Mouse (Mus musculus) 416B (cell line): Measurements from ENCODE around the gene BC048679.
"Not testable (repeated sequence)": the region's sequence is repeated elsewhere in the genome, so short reads cannot be mapped to it uniquely, and the experiment has no call there.

Experiments
- DNase-seq: peaks from one replicate; pipeline ENCODE4 v3.0.0; 2011; ENCODE audit warnings: low read depth

BC048679 gene

DNA sequence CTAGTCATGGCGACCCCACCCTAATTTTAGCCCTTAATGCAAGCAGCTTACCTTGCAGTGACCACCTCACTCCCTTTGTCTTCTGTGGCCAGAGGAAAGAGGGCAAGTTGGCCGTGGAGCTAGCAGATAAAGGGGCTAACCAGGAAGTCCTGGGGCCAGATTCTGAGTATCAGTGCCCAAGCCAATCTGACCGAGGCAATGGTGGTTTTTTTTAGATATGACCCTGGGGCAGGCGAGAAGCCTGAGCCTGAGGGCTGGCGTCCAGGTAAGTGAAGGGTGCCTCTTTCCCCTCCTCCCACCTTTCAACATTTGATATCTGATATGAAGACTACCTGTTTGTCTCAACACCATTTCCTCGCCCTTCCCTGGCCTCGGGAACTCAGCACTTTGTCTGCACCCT lies at the start of gene BC048679:
BC048679 (minus strand) TSS at position 101 of the 400 bp plus-strand sequence.
- no peak for DNase-seq

DNA sequence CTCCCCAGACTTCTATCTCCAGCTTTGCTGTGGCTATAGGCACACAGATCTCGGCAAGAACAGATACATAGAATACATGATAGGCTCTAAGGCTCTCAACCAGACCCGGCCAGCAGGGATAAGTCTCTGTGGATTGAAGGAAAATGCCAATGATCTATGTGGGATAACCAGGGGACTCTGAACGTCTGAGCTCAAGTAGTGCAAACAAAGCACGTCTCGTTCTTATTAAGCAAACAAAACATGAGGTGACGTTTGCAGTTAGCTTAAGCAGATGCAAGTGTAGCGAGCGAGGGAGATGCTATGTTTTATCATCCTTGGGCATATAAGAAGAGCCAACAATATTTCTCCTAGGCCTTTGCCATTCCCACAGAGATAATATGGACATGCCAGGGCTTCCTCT lies 44.9 kb upstream of the BC048679 start:
- DNase-seq = no peak

DNA sequence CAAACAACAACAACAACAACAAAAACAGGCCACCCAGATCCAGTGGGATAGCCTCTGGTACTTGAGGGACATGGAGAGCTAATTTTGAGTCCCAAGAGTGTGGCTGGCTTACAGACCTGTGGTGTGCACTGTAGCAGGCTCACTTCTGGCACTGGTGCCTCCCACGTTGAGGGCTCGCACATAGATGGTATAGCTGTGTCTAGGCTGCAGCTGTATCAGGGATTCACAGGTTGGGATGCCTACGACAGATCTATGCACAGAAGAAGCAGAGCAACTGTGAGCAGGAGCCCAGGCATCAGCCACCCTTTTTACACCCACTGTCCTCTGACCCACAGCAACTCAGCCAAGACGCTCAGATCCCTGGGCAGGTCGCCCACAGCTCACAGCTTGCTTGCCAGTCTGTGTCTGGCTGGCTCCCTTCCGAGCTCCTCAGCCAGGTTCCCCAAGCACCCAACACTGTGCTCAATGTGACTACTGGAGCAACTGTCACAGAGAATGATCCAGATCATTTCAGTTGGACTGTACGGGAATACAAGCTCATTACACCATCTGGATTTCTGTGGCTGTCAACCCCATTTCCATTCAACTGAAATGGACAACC lies 43.9 kb upstream of the BC048679 start:
- no peak for DNase-seq

DNA sequence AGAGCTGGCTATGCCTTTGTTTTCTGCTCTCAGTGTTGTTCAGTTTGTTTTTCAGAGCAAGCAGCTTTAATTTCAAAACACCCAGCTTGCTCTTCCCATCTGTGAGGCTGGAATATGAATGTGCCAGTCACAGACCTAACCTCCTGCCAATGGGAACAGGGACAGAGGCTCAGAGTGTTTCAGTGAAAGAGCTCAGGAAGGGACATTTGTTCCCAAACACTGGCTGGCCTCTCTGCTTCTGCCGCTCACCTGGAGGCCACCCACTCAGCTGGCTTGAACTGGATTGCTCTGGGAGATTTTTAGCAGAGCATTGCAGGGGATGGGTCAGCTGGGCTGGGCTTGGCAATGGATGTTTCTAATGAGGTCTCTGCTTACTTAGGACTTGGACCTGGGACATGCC lies 42.9 kb upstream of the BC048679 start:
- no peak for DNase-seq

DNA sequence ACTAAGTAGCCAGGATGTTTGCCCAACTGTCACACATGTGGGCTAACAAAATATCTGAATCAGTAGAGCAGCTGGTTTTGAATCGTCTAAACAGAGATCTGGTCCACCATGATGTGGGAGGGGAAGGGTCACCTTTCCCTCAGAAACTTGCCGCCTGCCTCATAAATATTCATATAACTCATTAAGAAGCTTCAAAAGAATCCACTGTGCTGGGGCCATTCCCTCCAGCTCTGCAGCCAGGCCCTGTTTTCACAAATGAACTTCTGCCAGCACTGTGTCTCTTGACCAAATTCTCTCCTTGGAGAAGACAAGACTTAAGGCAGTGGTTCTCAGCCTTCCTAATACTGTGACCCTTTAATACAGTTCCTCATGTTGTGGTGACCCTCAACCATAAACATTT lies 41.5 kb upstream of the BC048679 start:
- no peak for DNase-seq

DNA sequence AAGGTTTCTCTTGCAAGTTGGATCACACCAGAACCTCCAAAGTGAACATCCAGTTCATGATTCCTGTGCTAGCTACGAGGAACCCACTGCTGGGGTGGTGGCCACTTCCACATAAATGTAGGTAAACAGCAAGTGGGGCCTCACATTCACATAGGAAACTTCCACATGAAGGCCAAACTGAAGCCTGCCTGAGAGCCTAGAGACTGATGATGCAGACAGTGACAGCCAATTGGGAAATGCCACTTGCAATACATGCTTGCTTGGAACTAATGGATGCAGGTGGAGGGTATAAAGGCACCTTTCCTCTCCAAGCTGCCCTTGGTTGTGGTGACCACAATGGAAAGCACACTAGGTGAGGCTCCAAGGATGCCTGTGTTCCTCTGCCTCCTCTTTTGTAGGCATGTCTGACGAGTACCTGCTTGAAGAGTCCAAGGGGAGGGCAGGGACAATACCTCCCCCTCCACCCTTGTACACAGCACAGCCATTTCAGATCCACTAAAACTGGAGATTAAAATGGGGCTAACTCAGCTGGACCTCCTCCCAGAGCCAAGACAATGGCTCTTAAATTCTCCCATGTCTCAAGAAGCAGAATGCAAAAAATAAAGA lies 40.1 kb upstream of the BC048679 start:
- peak; percentile 39 for DNase-seq

DNA sequence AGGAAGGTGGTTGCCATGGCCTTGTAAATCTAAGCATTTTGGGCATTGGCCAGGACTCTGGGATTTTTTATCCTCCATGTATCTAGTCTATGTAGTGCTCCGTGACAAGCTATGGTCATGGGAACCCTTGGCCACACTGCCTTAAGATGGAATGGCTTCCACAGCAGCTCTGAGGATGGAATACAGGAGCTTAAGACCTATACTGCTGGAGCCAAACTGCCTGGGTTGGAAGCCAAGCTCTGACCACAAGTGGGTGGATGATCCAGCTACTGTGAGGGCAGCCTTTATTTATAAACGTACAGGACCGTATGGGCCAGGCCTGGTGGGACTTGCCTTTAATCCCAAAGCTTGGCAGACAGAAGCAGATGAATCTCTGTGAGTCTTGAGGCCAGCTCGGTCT lies 38.4 kb upstream of the BC048679 start:
- no peak for DNase-seq

DNA sequence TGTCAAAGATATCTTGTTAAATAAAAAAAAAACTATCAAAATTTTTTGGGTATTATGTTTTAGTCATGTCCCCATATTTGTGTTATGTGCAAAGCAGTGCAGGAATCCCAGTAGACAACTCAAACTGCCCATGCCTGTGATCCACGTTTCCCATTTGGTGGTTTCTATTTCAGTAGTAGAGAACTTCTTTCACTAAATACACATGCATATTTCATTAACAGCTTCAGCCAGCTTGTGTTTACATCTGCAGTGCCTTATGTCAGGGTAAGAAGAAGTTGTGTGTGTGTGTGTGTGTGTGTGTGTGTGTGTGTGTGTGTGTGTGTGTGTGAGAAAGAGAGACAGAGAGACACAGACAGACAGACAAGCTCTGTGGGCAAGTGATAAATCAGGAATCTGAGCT lies 33.4 kb upstream of the BC048679 start:
- DNase-seq = no peak

DNA sequence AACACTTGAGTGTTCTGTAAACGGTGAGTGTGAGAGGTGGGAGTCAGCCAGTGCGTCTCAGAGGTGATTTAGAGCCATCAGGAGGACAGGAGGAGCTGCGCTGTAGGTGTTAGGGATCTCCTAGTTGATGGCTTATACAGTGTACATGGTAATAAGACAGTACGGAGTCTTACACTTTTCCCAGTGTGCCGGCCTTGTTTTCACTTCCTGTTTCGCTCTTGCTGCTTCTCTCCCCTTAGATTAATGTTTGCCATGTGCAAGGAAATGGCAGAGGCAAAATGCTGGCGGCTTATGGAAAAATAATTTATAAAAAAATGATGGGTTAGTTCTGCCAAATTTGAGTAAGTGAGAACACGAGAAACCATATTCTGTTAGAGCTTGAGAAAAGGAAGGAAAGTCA lies 30.8 kb upstream of the BC048679 start:
- DNase-seq = no peak

DNA sequence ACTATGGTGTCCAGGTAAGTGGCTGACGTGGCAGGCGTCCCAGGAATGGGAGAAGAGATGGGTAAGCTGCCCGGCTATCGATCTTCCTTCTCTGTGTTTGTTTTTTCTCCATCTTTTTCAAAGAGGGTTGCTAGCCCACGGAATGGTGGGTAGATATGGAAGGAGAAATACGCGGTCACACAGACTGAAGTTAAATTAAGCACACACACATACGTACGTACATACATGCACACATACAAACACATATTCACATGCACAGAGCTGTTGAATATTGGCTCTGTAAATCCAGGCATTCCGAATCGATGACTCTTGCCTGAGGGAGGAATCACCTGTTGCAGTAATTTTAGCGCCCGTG lies 25.6 kb upstream of the BC048679 start:
- DNase-seq = no peak

DNA sequence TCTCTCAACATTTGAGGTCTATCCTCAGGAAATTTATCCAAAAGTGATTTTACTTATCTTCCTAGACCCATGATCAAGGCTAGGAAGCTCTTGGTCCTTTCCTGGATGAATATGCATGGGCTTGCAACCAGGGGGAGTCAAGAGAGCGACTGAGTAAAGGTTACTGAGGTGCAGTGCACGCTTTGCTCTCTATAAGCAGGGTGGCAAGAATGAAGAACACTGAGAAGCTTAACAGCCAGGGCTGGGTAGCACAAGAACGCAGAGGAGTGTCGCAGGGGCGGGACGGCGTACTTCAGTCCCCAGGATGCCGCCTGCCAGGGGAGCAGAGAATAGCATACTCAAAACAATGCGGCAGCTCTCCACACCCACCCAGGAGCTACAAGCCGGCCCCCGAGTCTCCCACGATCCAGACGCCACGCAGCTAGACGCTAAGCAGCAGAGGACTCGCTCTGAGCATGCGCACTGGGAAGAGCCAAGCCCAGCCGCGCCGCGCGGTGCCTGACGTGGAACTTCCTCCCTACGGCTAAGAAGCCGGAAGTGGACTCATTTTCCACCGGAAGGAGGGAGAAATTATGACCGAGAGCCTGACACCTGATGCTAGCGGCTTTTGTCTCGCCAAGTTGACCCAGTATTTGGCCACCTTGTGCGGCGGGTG lies 25.1 kb upstream of the BC048679 start:
- peak; percentile 93 for DNase-seq

DNA sequence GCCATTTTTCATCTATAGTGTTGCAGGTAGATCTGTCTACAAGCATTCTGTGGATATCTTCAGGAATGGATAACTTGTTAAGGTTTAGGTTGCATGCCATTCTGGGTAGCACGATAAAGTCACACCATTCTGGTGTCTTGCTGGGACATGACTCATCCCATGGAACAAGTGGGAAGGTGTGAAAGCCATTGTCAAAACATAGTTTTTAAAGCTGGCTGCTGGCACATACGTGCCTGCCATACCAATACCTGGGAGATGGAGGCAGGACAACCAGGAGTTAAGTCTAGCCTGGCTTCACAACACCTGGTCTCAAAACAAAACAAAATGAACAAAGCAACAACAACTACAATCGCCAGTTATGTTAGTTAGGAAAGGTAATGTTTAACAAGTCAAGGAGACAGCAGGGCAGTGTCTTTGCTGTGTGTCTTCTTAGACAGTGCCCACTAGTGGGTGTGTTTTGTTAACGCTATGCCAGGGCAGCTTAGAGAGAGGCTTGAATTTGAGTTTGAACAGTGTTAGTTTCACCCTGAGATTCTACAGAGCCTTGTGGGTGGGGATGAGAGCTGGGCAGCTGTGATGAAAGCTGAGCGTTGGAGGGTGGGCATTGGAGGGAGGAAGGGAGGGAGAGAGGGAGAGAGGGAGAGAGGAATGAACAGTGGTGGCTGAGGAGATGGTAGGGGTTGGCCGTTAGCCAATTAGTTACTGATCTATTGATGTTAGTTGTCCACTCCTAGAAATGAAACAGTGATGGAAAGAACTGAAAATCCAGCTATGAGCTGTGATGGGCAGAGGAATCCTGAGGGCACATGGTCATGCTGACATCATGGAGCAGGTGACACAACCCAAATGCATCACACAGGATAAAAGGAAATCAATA lies 18.3 kb upstream of the BC048679 start:
- no peak for DNase-seq

DNA sequence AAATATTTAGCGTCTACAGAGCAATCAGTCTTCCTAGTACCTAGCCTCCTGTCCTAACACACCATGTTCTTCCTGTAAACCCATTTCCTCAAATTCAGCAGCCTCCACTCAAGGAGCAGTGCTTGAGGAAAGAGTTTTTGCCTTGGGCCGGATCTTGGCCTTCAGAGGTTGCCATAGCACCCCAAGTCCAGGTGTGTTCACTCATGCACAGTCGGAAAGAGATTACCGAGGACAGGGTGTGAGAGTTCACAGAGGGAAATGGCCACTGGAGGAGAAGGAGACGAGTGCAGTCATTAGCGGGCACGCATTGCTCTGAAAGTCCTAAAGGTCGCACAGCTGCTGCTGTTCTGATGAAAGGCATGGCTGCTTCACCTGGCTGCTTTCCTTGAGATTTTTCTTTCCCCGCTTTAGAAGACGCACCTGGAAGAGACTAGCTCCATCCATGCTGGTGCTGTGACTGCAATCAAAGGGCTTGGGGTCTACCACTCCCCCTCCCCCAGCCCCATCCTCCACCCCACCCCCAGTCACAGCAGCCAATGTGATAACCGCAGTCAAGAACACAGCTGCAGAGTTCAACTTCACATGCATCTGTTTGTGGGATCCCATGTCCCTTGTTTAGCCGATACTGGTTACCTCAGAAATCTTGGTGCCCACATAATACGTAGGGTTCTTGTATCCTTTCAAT lies 17.0 kb upstream of the BC048679 start:
- DNase-seq = no peak

DNA sequence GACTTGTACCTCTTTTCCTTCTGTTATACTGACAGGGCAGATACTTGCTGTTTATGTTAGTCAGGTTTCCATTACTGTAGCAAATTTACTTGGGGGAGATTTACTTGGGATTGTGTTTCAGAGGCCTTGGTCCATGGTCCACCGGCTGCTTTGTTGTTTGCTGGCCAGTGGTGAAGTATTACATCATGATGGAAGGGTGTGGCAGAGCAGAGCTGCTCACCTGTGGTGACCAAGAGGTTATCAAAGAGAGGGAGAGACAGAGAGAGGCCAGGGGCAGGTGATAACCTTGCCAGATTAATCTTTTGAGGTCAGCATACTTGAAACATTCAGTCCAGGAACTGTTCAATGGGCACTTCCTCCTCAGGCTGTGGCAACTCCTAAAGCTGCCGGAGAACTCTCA lies 3.0 kb upstream of the BC048679 start:
- DNase-seq = no peak

DNA sequence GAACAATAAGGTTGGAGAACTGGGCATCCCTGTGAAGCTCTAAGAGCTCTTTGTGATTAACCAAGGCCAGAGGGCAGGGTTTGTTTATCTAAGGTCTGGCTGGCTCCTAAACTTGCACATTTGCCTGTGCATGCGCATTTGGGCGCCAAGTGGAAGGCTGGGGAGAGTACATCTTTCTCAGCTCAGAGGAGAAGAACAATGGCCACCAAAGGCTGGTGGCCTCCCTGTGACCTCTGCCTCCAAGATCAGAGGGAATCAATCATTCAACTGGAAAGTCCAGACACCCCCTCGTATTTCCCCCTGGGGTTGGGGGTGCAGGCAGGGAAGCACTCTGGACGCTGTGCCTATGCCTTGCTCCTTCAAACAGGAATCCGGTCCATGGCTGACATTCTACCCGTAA lies 910 bp downstream of the BC048679 start:
- no peak for DNase-seq

DNA sequence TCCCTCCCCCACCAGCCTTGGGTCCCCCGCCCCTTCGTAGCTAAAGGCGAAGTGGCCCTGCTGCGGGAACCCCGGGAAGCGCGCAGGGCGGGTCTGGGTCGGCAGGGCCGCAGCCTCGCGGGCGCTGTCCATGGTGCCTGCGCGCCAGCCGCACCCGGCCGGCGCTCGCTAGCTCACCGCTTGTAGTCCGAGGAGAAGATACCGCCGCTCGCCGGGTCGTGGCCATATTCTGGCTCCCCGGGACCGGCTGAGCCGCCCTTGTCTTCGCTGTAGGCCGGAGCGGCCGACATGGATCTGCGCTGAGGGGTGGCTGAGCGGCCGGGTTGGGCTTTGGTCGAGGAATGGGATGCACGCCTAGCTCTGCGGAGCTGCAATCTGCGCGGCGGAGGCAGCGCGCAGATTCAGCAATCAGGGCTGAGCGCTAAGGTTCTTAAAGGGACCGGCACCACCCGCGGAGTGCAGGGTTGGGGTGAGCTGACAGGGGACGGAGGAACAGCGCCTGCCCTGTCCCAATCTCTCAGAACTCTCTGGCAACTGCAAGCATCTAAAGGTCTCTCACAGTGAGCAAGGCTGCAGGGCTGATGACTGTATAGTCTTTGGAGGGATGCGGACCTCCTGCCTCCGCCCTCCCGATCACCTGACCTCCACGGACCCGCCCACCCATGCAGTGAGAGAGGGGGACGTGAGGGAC lies 4.6 kb downstream of the BC048679 start, which contains the start of gene Ap3b2:
Ap3b2 (minus strand) TSS at position 595 of the 691 bp plus-strand sequence.
- no peak for DNase-seq

DNA sequence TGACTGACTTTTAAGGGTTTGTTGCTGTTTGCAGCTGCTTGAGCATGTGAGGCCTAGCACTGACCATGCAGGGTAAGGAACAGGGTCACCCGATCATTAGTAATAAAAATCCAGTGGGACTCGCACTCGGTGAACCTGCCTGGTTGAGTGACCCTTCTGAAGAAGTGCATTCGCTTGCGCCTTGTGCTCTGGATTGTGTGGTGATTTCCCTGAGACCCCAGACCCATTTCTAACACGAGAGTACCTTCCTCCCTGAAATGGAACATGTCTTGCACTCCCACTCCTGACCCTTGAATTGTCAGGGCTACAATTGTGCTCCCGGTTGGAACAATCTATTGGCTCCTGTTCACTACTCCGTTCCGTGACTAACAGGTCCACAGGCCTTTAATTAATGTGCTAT lies 5.5 kb downstream of the BC048679 start:
- no peak for DNase-seq

DNA sequence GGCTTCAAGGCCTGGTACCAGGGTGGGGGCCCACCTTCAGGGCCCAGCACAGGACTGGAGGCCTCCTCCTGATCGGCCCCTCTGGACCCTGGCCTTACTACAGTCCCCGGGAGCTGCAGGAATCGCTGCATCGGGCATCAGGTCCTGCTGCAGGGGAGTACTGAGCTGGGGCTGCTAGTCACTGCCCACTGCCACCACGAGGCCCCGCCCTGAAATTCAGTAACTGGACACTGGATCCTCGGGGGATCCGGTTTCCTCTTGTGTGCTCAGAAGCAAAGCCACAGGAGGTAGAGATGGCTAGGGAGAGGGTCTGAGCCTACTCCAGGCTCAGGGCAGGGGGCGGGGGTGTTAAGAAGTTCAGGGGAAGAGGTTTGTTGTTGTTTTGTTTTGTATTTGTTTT lies 8.4 kb downstream of the BC048679 start:
- peak; percentile 27 for DNase-seq

DNA sequence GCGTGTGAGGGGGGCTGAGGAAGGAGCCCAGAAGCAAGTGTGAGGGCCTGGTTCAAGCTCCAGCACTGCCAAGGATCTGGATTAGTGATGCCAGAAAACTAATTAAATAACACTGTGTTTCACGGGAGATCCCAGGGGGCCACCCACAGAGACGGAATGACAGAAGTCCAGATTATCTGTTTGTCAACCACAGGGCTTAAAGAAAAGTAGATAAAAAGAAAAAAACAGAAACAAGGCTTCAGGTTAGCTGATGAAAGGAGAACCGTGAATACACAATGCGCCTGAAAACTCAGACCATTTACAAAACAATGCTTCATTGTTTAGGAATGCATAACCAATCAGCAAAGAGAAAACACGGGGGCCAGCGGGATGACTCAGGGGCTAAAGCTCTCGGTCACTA lies 17.3 kb downstream of the BC048679 start:
- no peak for DNase-seq

DNA sequence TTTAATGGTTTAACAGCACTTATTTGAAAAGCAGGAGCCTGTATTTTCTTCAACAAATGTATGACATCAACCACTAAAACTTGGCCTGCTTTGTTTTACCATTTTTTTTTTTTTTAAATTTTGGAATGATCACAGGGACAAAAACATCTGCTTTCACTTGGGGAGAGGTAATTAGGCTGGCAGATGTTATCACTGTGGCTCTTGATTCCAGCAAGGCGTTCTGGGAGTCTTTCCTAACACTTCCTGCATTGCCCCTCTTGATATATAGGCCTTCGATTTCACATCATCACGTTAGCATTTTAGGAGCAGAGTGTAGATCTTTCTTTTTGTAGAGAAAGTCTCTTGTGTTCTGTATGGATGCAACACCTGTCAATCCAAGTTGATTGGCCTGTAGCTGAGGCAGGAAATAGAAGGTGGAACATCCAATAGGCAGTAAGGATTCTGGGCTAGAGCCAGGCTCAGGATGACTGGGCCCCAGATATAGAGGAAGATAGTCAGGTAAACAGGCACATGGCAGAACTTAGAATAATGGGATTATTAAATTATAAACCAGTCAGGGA lies 18.5 kb downstream of the BC048679 start:
- no peak for DNase-seq

DNA sequence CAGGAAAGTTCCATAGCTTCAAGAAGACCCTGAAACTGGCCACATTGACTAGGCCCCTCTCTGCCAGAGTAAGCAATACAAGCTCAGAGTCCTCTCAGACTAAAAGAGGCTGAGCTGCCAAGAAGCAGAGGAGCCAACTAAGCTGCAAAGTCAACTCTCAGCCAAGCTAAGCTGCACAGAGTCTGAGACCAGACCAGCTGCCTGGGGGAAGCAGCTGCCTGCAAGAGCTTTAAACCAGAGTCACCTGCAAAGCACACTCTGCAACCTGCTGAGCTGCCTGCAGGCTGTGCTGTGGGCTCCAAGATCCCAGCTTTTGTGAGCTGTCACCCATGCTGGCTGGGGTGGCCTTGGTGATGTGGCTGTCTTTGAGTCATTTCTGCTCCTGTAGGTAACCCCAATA lies 19.8 kb downstream of the BC048679 start:
- not testable (repeated sequence) for DNase-seq
